Mouse (Mus musculus) spleen, adult 18-20 months (tissue): ENCODE data around the gene Gm10974.

Source experiments
- DNase-seq, 2 experiments: peaks; one replicate each; pipeline ENCODE4 v3.0.0; 2022; ENCODE audit warnings: mixed read lengths in 2 of 2

The Gm10974 gene

GRCm38 (mm10) chr7:66406971-66407370, 41.3 kb downstream of the Gm10974 start:
- DNase-seq, result no peak

DNA sequence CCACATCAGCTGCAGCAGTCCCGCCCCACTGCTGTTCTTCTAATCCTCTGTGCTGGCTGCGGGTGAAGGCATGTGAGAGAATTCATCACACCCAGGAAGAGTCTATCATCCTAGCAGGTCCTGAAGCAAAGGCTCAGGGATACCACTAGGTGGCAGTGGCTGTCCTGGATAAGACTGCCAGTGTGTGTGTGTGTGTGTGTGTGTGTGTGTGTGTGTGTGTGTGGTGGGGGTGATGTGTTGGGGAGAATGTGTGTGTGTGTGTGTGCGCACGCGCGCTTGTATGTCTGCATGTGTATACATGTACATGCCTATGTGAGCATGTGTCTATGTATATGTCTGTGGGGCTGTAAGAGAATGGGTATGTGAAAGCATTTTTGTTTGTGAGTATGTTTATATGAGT, 43.7 kb downstream of the Gm10974 start:
- DNase-seq, result no peak

DNA sequence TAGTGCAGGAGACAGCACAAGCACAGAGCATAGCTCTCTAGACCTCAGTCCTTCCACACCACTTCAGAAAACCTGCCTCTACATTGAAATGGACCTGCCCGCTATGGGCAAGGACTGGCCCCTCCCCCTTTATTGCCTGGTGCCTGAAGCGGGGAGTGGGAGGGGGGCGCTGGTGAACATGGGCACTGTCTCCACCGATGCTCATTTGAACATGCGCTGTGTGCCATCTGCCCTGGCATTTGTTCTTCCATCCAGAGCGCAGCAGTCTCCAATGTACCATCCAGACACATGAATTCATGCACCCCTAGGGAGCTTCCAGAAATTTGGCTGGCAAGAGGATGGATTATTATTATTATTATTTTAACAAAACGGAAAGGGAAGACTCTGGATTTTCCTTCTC, 47.4 kb downstream of the Gm10974 start:
- no peak for DNase-seq

- no peak for DNase-seq
These were observed 51.1 kb downstream of the Gm10974 start for GRCm38 (mm10) chr7:66416829-66417228.

GRCm38 (mm10) chr7:66418981-66419380, 53.3 kb downstream of the Gm10974 start:
- DNase-seq, result no peak

GRCm38 (mm10) chr7:66421903-66422302, 56.2 kb downstream of the Gm10974 start:
- DNase-seq, result no peak

DNA sequence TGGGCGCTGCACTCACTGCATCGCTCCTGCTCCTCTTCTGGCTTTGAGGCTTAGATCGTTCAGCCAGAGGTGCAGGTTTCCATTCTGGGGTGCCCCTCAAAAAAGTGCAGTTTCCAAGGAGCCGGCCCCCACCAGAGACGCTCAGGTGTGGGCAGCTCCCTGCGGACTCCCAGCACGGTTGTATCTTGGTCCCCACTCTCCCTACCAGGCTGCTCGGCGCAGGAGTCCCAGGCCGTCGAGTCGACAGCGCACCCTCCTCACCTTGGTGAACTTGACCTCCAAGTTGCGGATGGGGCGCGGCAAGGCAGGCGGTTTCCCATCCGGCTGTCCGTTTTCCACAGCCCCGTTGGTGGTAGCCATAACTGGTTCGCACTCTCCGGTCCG, 61.3 kb downstream of the Gm10974 start:
- DNase-seq, result no peak

- DNase-seq, result no peak
These were observed 61.9 kb downstream of the Gm10974 start, which contains the start of gene Aldh1a3 for GRCm38 (mm10) chr7:66427437-66428161. Gene Aldh1a3 (minus strand): TSS chr7:66427517.

- DNase-seq, result peak in 1 of 2 experiments; percentile 55
These were observed 68.8 kb downstream of the Gm10974 start for GRCm38 (mm10) chr7:66434453-66434935.
